Mouse (Mus musculus) MEL (cell line): ENCODE data around the gene Nat8l. TPM values are rescaled to one million over a fixed set of nuclear protein-coding genes. Genes with fewer than 3 reads are reported as not detected.

Experiments
- DNase-seq: peaks from one replicate; pipeline ENCODE4 v3.0.0; 2011; ENCODE audit warnings: low read depth, low spot score
- H3K27ac ChIP-seq: 2 replicates; pipeline ENCODE4 v1.5.1; 2012; ENCODE audit warnings: low read depth, mild to moderate bottlenecking, control low read depth, low read length, moderate library complexity; ENCODE audit not compliant: control insufficient read depth
- H3K27me3 ChIP-seq, 2 experiments: fragments of 150-350 bp in 1 of 2; sonication (generic) in 1 of 2; 2 replicates each; pipeline ENCODE4 v1.6.1; 2012; ENCODE audit warnings: low read length in 2 of 2, mild to moderate bottlenecking in 2 of 2, improper control_type of control experiment in 1 of 2, moderate library complexity in 1 of 2; ENCODE audit not compliant: insufficient read depth in 2 of 2, control insufficient read depth in 1 of 2
- H3K36me3 ChIP-seq, 2 experiments: 2 replicates each; pipeline ENCODE4 v1.6.1; 2012 to 2014; ENCODE audit warnings: low read length in 2 of 2, improper control_type of control experiment in 1 of 2, inconsistent platforms in 1 of 2, mild to moderate bottlenecking in 1 of 2; ENCODE audit not compliant: insufficient read depth in 2 of 2, control insufficient read depth in 1 of 2
- H3K4me1 ChIP-seq, 2 experiments: fragments of 150-350 bp in 1 of 2; sonication (generic) in 1 of 2; 2 replicates each; pipeline ENCODE4 v1.6.1; 2012; ENCODE audit warnings: low read length in 2 of 2, improper control_type of control experiment in 1 of 2, mild to moderate bottlenecking in 1 of 2; ENCODE audit not compliant: insufficient read depth in 2 of 2, control insufficient read depth in 1 of 2
- H3K4me3 ChIP-seq, 2 experiments: fragments of 150-350 bp in 1 of 2; sonication (generic) in 1 of 2; 2 replicates each; pipeline ENCODE4 v1.5.1; 2012; ENCODE audit warnings: low read depth in 2 of 2, low read length in 2 of 2, mild to moderate bottlenecking in 2 of 2, moderate library complexity in 2 of 2, control low read depth in 1 of 2, improper control_type of control experiment in 1 of 2; ENCODE audit not compliant: control insufficient read depth in 1 of 2, insufficient read depth in 1 of 2
- H3K79me2 ChIP-seq: 2 replicates; pipeline ENCODE4 v1.6.1; 2012; ENCODE audit warnings: mild to moderate bottlenecking, low read length, moderate library complexity; ENCODE audit not compliant: control insufficient read depth, poor library complexity, insufficient read depth
- H3K9ac ChIP-seq: 2 replicates; pipeline ENCODE4 v1.6.1; 2012; ENCODE audit warnings: low read depth, mild to moderate bottlenecking, control low read depth, low read length, moderate library complexity; ENCODE audit not compliant: control insufficient read depth, poor library complexity, severe bottlenecking
- H3K9me3 ChIP-seq: fragments of 150-350 bp; sonication (generic); replicated peaks from 2 replicates; pipeline ENCODE4 v1.6.1; 2012; ENCODE audit warnings: mild to moderate bottlenecking, low read length, improper control_type of control experiment, moderate library complexity; ENCODE audit not compliant: insufficient read depth
- BHLHE40 ChIP-seq: IDR thresholded peaks from 2 replicates; pipeline ENCODE4 v1.6.1; 2012; ENCODE audit warnings: low read depth, mild to moderate bottlenecking, inconsistent platforms, low read length, improper control_type of control experiment, borderline replicate concordance
- CHD1 ChIP-seq: IDR thresholded peaks from 2 replicates; pipeline ENCODE4 v1.6.1; 2012; ENCODE audit warnings: low read depth, mild to moderate bottlenecking, inconsistent platforms, low read length, improper control_type of control experiment
- CHD2 ChIP-seq: IDR thresholded peaks from 2 replicates; pipeline ENCODE4 v1.6.1; 2011; ENCODE audit warnings: low read length, improper control_type of control experiment
- CTCF ChIP-seq, 3 experiments: IDR thresholded peaks in 2 of 3; conservative IDR thresholded peaks in 1 of 3; 2 replicates each; pipeline ENCODE4 v1.5.1; 2011 to 2012; ENCODE audit warnings: low read length in 3 of 3, low read depth in 2 of 3, mild to moderate bottlenecking in 2 of 3, improper control_type of control experiment in 1 of 3, inconsistent platforms in 1 of 3, mixed read lengths in 1 of 3, moderate library complexity in 1 of 3; ENCODE audit not compliant: control insufficient read depth in 1 of 3, insufficient read depth in 1 of 3, poor library complexity in 1 of 3, severe bottlenecking in 1 of 3
- E2F4 ChIP-seq: IDR thresholded peaks from 2 replicates; pipeline ENCODE4 v1.6.1; 2011; ENCODE audit warnings: low read depth, low read length, improper control_type of control experiment, borderline replicate concordance
- ETS1 ChIP-seq: IDR thresholded peaks from 2 replicates; pipeline ENCODE4 v1.6.1; 2012; ENCODE audit warnings: low read depth, mild to moderate bottlenecking, inconsistent platforms, low read length, improper control_type of control experiment, moderate library complexity
- GATA1 ChIP-seq: IDR thresholded peaks from 2 replicates; pipeline ENCODE4 v1.6.1; 2011; ENCODE audit warnings: low read depth, low read length, improper control_type of control experiment
- HCFC1 ChIP-seq: IDR thresholded peaks from 2 replicates; pipeline ENCODE4 v1.6.1; 2012; ENCODE audit warnings: low read depth, mild to moderate bottlenecking, inconsistent platforms, low read length, improper control_type of control experiment, moderate library complexity
- JUND ChIP-seq: IDR thresholded peaks from 2 replicates; pipeline ENCODE4 v1.6.1; 2011; ENCODE audit warnings: low read depth, mild to moderate bottlenecking, improper control_type of control experiment, low read length
- KAT2A ChIP-seq: conservative IDR thresholded peaks from 2 replicates; pipeline ENCODE4 v1.6.1; 2012; ENCODE audit warnings: low read depth, low read length, improper control_type of control experiment, inconsistent platforms
- MAFK ChIP-seq: IDR thresholded peaks from 2 replicates; pipeline ENCODE4 v1.6.1; 2011; ENCODE audit warnings: low read depth, mild to moderate bottlenecking, low read length, improper control_type of control experiment, borderline replicate concordance
- MYB ChIP-seq: IDR thresholded peaks from 2 replicates; pipeline ENCODE4 v1.6.1; 2011; ENCODE audit warnings: mild to moderate bottlenecking, low read depth, low read length, improper control_type of control experiment
- NELFE ChIP-seq: IDR thresholded peaks from 2 replicates; pipeline ENCODE4 v1.6.1; 2011; ENCODE audit warnings: low read depth, low read length, improper control_type of control experiment
- POLR2A ChIP-seq, 2 experiments: IDR thresholded peaks; 2 replicates each; pipeline ENCODE4 v1.6.1; 2011 to 2012; ENCODE audit warnings: low read length in 2 of 2, mild to moderate bottlenecking in 2 of 2, control low read depth in 1 of 2, improper control_type of control experiment in 1 of 2, low read depth in 1 of 2, moderate library complexity in 1 of 2; ENCODE audit not compliant: control insufficient read depth in 1 of 2, insufficient read depth in 1 of 2, poor library complexity in 1 of 2
- POLR2AphosphoS2 ChIP-seq: IDR thresholded peaks from 2 replicates; pipeline ENCODE4 v1.6.1; 2011; ENCODE audit warnings: low read length, improper control_type of control experiment
- POLR2AphosphoS5 ChIP-seq: IDR thresholded peaks from 2 replicates; pipeline ENCODE4 v1.6.1; 2012; ENCODE audit warnings: low read depth, borderline replicate concordance, mild to moderate bottlenecking, inconsistent platforms, low read length, moderate library complexity, mixed read lengths
- RAD21 ChIP-seq: IDR thresholded peaks from 2 replicates; pipeline ENCODE4 v1.6.1; 2011; ENCODE audit warnings: mild to moderate bottlenecking, low read depth, low read length, improper control_type of control experiment
- TAL1 ChIP-seq: IDR thresholded peaks from 2 replicates; pipeline ENCODE4 v1.6.1; 2012; ENCODE audit warnings: mild to moderate bottlenecking, inconsistent platforms, low read length, moderate library complexity, mixed read lengths
- TCF12 ChIP-seq: IDR thresholded peaks from 2 replicates; pipeline ENCODE4 v1.6.1; 2014; ENCODE audit warnings: low read depth, mild to moderate bottlenecking, inconsistent platforms, low read length, improper control_type of control experiment, moderate library complexity
- UBTF ChIP-seq: IDR thresholded peaks from 2 replicates; pipeline ENCODE4 v1.6.1; 2012; ENCODE audit warnings: low read depth, mild to moderate bottlenecking, inconsistent platforms, low read length, improper control_type of control experiment, moderate library complexity, borderline replicate concordance; ENCODE audit not compliant: insufficient read depth
- USF1 ChIP-seq: IDR thresholded peaks from 2 replicates; pipeline ENCODE4 v1.6.1; 2014; ENCODE audit warnings: low read depth, mild to moderate bottlenecking, inconsistent platforms, low read length, improper control_type of control experiment, moderate library complexity
- ZC3H11A ChIP-seq: IDR thresholded peaks from 2 replicates; pipeline ENCODE4 v1.6.1; 2012; ENCODE audit warnings: low read depth, mild to moderate bottlenecking, inconsistent platforms, low read length, improper control_type of control experiment
- ZKSCAN1 ChIP-seq: IDR thresholded peaks from 2 replicates; pipeline ENCODE4 v1.6.1; 2012; ENCODE audit warnings: low read depth, mild to moderate bottlenecking, inconsistent platforms, low read length, improper control_type of control experiment, moderate library complexity
- ZNF384 ChIP-seq: IDR thresholded peaks from 2 replicates; pipeline ENCODE4 v1.6.1; 2012; ENCODE audit warnings: low read depth, mild to moderate bottlenecking, inconsistent platforms, low read length, improper control_type of control experiment
- polyA plus RNA-seq, 2 experiments: library from polyadenylated mRNA; stranded (reverse) in 1 of 2; unstranded in 1 of 2; fragments of >175 nt in 1 of 2; fragments of >200 nt in 1 of 2; gene quantifications; 2 replicates each; pipeline versions ENCODE4 v1.2.1 to v1.2.4; 2012; ENCODE audit warnings: low replicate concordance in 2 of 2, low read depth in 1 of 2; ENCODE audit not compliant: insufficient read length in 2 of 2, insufficient read depth in 1 of 2, missing spikeins in 1 of 2
- total RNA-seq: library from RNA; depleted of rRNA; stranded (reverse); fragments of 300-350 nt; gene quantifications from 2 replicates; pipeline ENCODE4 v1.2.3, GENCODE M21; 2012

Gene Nat8l
- total and polyA plus RNA-seq, 3 experiments = not detected

GRCm38 (mm10) chr5:34002636-34003035 lies 6.9 kb downstream of the Nat8l start:
- Histone ChIP-seq H3K27me3 (no peaks in the 10 kb centered on the region), H3K9ac (no peak overlapping the region)

DNA sequence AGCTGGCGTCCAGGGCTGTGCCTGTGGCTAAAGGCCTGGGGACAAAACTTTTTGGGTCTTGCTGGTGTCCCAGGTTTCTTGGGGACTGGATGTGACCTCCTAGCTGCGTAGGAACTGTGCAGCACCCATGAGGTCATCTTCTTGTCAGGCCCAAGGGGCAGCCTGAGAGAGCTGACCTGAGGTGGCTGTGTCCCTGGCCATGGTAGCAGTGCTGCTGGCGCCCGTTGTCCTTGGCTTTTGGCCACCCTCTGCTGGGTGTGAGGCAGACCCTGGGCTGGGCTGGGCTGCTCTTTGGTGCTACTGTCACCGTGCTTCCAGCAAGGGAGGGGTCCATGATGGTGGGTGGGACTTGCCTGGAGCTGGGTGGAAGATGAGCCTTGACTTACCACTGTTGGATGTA lies 8.8 kb downstream of the Nat8l start:
- Histone ChIP-seq H3K9ac (no peak overlapping the region), H3K36me3 (no peaks in the 10 kb centered on the region), H3K4me1 (no peaks in the 10 kb centered on the region), H3K9me3 (no peaks in the 10 kb centered on the region), H3K27ac (no peak overlapping the region), H3K79me2 (no peaks in the 10 kb centered on the region), H3K27me3 (no peaks in the 10 kb centered on the region), H3K4me3 (no peak overlapping the region)
- DNase-seq = no peak
- TF ChIP-seq JUND (no peak), KAT2A (no peak), GATA1 (no peak), CHD1 (no peak), POLR2AphosphoS5 (no peak), HCFC1 (no peak), E2F4 (no peak), USF1 (no peak), ZNF384 (no peak)

More at GRCm38 (mm10) chr5:34002636-34003035, 6.9 kb downstream of the Nat8l start:
- no peaks in the 10 kb centered on the region for H3K79me2 ChIP-seq
- no peaks in the 10 kb centered on the region for H3K4me1 ChIP-seq
- H3K27ac ChIP-seq = no peak overlapping the region
- DNase-seq = no peak
- H3K36me3 ChIP-seq = no peaks in the 10 kb centered on the region
- TF ChIP-seq E2F4 = no peak
- TF ChIP-seq TAL1 = no peak
- TF ChIP-seq POLR2AphosphoS5 = no peak
- TF ChIP-seq POLR2A (IDR thresholded peaks at IDR 0.05; ENCODE audit: control insufficient read depth in 1 of 2, insufficient read depth in 1 of 2, low read depth in 1 of 2, low read length in 2 of 2, poor library complexity in 1 of 2) = no peak
- TF ChIP-seq TCF12 = no peak
- TF ChIP-seq UBTF = no peak
- no peak for TF ChIP-seq ETS1
- TF ChIP-seq ZKSCAN1 = no peak
- no peak for TF ChIP-seq CHD2
- TF ChIP-seq CTCF (IDR thresholded peaks at IDR 0.05 in 2 of 3, conservative IDR thresholded peaks at IDR 0.05 in 1 of 3; ENCODE audit: control insufficient read depth in 1 of 3, insufficient read depth in 1 of 3, low read depth in 2 of 3, low read length in 3 of 3, poor library complexity in 1 of 3, severe bottlenecking in 1 of 3) = no peak
- no peak for TF ChIP-seq MYB
- no peak for TF ChIP-seq BHLHE40
- TF ChIP-seq POLR2AphosphoS2 = no peak
- TF ChIP-seq ZC3H11A = no peak
- no peak for TF ChIP-seq RAD21
- TF ChIP-seq JUND = no peak
- TF ChIP-seq MAFK = no peak
- no peak for TF ChIP-seq NELFE
- no peak overlapping the region for H3K4me3 ChIP-seq
- H3K9me3 ChIP-seq = no peaks in the 10 kb centered on the region
